Mouse (Mus musculus) stomach, adult 2 months (tissue): Measurements from ENCODE around the gene Thada. TPM values are rescaled to one million over a fixed set of nuclear protein-coding genes. Genes with fewer than 3 reads are reported as not detected.

ENCODE experiments used
- polyA plus RNA-seq: library from polyadenylated mRNA; depleted of rRNA; stranded (reverse); fragments of >200 nt; gene quantifications from 2 replicates; pipeline ENCODE4 v1.2.3, GENCODE M21; 2012; rRNA removed

Thada gene
- polyA plus RNA-seq, result 2.3 and 3.4 TPM in 2 replicates

GRCm38 (mm10) chr17:84465753-84466608 is at the start of gene Thada:
Gene Thada, minus strand, starts transcription at chr17:84466205.

GRCm38 (mm10) chr17:84511682-84512515 is 45.9 kb upstream of the Thada start, which contains the start of gene Plekhh2:
Gene Plekhh2, plus strand, starts transcription at chr17:84511895.

GRCm38 (mm10) chr17:84187727-84188373 is 278.2 kb downstream of the Thada start, which contains the start of gene Zfp36l2:
Gene Zfp36l2, minus strand, starts transcription at chr17:84187947.

Other genes with a start within 250 kb of the Thada start
- 0.89 and 1.7 TPM in 2 replicates for gene Plekhh2, start 45.7 kb upstream of the Thada start, polyA plus RNA-seq
- gene Dync2li1, start 160.3 kb upstream of the Thada start, polyA plus RNA-seq, result 0.09 and 0.31 TPM in 2 replicates
- 0.13 and 0.36 TPM in 2 replicates for gene Abcg8, start 210.1 kb upstream of the Thada start, polyA plus RNA-seq
- gene Abcg5, start 216.8 kb upstream of the Thada start, polyA plus RNA-seq, result 1.0 and 1.1 TPM in 2 replicates